Mouse (Mus musculus) kidney, embryonic 16.5 days (tissue): Measurements from ENCODE around the gene Gm17654. TPM values are rescaled to one million over a fixed set of nuclear protein-coding genes. Genes with fewer than 3 reads are reported as not detected.
"Not testable (repeated sequence)": the region's sequence is repeated elsewhere in the genome, so short reads cannot be mapped to it uniquely, and the experiment has no call there.

Source experiments
- ATAC-seq: fragments of 200-750 bp; cut with Nextera tagmentation; 2 replicates; pipeline ENCODE4 v1.8.0; 2017; ENCODE audit warnings: moderate TSS enrichment; ENCODE audit not compliant: low FRiP score, low TSS enrichment
- H3K27ac ChIP-seq: fragments of 300-500 bp; sonication (generic); 2 replicates; pipeline ENCODE4 v1.5.1; 2014; ENCODE audit warnings: low read length
- H3K27me3 ChIP-seq: fragments of 300-500 bp; sonication (generic); 2 replicates; pipeline ENCODE4 v1.6.1; 2014; ENCODE audit warnings: low read length, control low read depth, mixed read lengths; ENCODE audit not compliant: insufficient read depth
- H3K36me3 ChIP-seq: fragments of 300-500 bp; sonication (generic); 2 replicates; pipeline ENCODE4 v1.6.1; 2014; ENCODE audit warnings: low read length, control low read depth, mixed read lengths; ENCODE audit not compliant: insufficient read depth
- H3K4me1 ChIP-seq: fragments of 300-500 bp; sonication (generic); 2 replicates; pipeline ENCODE4 v1.6.1; 2014; ENCODE audit warnings: low read length, control low read depth, mixed read lengths; ENCODE audit not compliant: insufficient read depth
- H3K4me2 ChIP-seq: fragments of 300-500 bp; sonication (generic); replicated peaks from 2 replicates; pipeline ENCODE4 v1.6.1; 2014; ENCODE audit warnings: low read depth, low read length
- H3K4me3 ChIP-seq: fragments of 300-500 bp; sonication (generic); 2 replicates; pipeline ENCODE4 v1.5.1; 2014; ENCODE audit warnings: mild to moderate bottlenecking, low read length
- H3K9ac ChIP-seq: fragments of 300-500 bp; sonication (generic); replicated peaks from 2 replicates; pipeline ENCODE4 v1.6.1; 2014; ENCODE audit warnings: low read length
- H3K9me3 ChIP-seq: fragments of 300-500 bp; sonication (generic); 2 replicates; pipeline ENCODE4 v1.6.1; 2016; ENCODE audit warnings: low read length, control low read depth
- WGBS: fragments of 180-500 bp; shearing (Covaris S2); extraction: QIAGEN DNeasy Blood & Tissue Kit; methylation state at CpG from one replicate; pipeline ENCODE4 v1.1.7; 2014; 5-methylcytosine and 5-hydroxymethylcytosine counted together
- polyA plus RNA-seq: library from polyadenylated mRNA; unstranded; fragments of >200 nt; fragmentation: Nextera tagmentation; extraction: Ambion mirVana; gene quantifications from 2 replicates; pipeline ENCODE4 v1.2.1, GENCODE M21; 2015

Gm17654 gene
- not detected in 2 replicates for polyA plus RNA-seq

- not testable (repeated sequence) for H3K9ac ChIP-seq, H3K36me3 ChIP-seq
- WGBS = 100% methylated on average over 1 of the region's 2 CpGs
These were observed at the start of gene Gm17654 for GRCm38 (mm10) chr14:43579046-43579445. Gm17654 (minus strand) TSS chr14:43579146.

GRCm38 (mm10) chr14:43607913-43608312 lies 29.0 kb upstream of the Gm17654 start, which contains the start of gene Gm10375:
Gm10375 (minus strand) TSS chr14:43608013.
- H3K27ac ChIP-seq, H3K27me3 ChIP-seq, H3K9me3 ChIP-seq, H3K4me1 ChIP-seq, H3K36me3 ChIP-seq, H3K9ac ChIP-seq, H3K4me2 ChIP-seq, H3K4me3 ChIP-seq, ATAC-seq: not testable (repeated sequence)

More at GRCm38 (mm10) chr14:43579046-43579445, at the start of gene Gm17654:
- not testable (repeated sequence) for H3K4me1 ChIP-seq, H3K27ac ChIP-seq, H3K4me2 ChIP-seq, H3K27me3 ChIP-seq, H3K4me3 ChIP-seq, ATAC-seq, H3K9me3 ChIP-seq

- not testable (repeated sequence) for H3K27ac ChIP-seq, H3K4me2 ChIP-seq, H3K9ac ChIP-seq, H3K4me1 ChIP-seq, H3K27me3 ChIP-seq, ATAC-seq, H3K4me3 ChIP-seq, H3K9me3 ChIP-seq, H3K36me3 ChIP-seq
- 85% methylated on average over 2 of the region's 4 CpGs for WGBS
These were observed 977 bp downstream of the Gm17654 start for GRCm38 (mm10) chr14:43577969-43578368.

- not testable (repeated sequence) for H3K4me1 ChIP-seq, ATAC-seq, H3K9me3 ChIP-seq, H3K4me3 ChIP-seq, H3K27ac ChIP-seq, H3K9ac ChIP-seq, H3K4me2 ChIP-seq, H3K36me3 ChIP-seq, H3K27me3 ChIP-seq
- WGBS = 89% methylated on average over 2 of the region's 2 CpGs
These were observed 26.7 kb downstream of the Gm17654 start for GRCm38 (mm10) chr14:43552271-43552670.

GRCm38 (mm10) chr14:43546281-43546680 lies 32.7 kb downstream of the Gm17654 start:
- not testable (repeated sequence) for H3K9me3 ChIP-seq, H3K27ac ChIP-seq, H3K4me3 ChIP-seq, H3K9ac ChIP-seq, ATAC-seq, H3K36me3 ChIP-seq, H3K27me3 ChIP-seq, H3K4me2 ChIP-seq, H3K4me1 ChIP-seq

GRCm38 (mm10) chr14:43543276-43543675 lies 35.7 kb downstream of the Gm17654 start, which contains the start of gene Gm5799:
Gm5799 (plus strand) TSS chr14:43543576.
- H3K9ac ChIP-seq, H3K9me3 ChIP-seq, H3K27ac ChIP-seq, H3K36me3 ChIP-seq, ATAC-seq, H3K4me2 ChIP-seq, H3K4me3 ChIP-seq, H3K4me1 ChIP-seq, H3K27me3 ChIP-seq: not testable (repeated sequence)
- WGBS = 93% methylated on average over 1 of the region's 2 CpGs

- 74% methylated on average over 2 of the region's 2 CpGs for WGBS
- H3K27me3 ChIP-seq, H3K27ac ChIP-seq, H3K4me1 ChIP-seq, H3K4me3 ChIP-seq, H3K36me3 ChIP-seq, H3K9me3 ChIP-seq, ATAC-seq, H3K9ac ChIP-seq, H3K4me2 ChIP-seq: not testable (repeated sequence)
These were observed 40.8 kb downstream of the Gm17654 start for GRCm38 (mm10) chr14:43538144-43538543.

- H3K4me1 ChIP-seq, H3K4me3 ChIP-seq, H3K27ac ChIP-seq, H3K4me2 ChIP-seq, ATAC-seq, H3K36me3 ChIP-seq, H3K9me3 ChIP-seq, H3K9ac ChIP-seq, H3K27me3 ChIP-seq: not testable (repeated sequence)
- WGBS = 51% methylated on average over 5 of the region's 6 CpGs
These were observed 46.6 kb downstream of the Gm17654 start for GRCm38 (mm10) chr14:43532387-43532786.

- H3K4me3 ChIP-seq, H3K9ac ChIP-seq, H3K4me1 ChIP-seq, H3K27ac ChIP-seq, H3K36me3 ChIP-seq, ATAC-seq, H3K9me3 ChIP-seq, H3K4me2 ChIP-seq, H3K27me3 ChIP-seq: not testable (repeated sequence)
- WGBS = no CpG with 5 or more reads among the region's 6 CpGs
These were observed 46.9 kb downstream of the Gm17654 start for GRCm38 (mm10) chr14:43532011-43532383.

GRCm38 (mm10) chr14:43531052-43532010 lies 47.6 kb downstream of the Gm17654 start:
- WGBS = 21% methylated on average over 9 of the region's 15 CpGs
- H3K27ac ChIP-seq, H3K4me3 ChIP-seq, H3K9ac ChIP-seq, H3K4me1 ChIP-seq, H3K27me3 ChIP-seq, H3K4me2 ChIP-seq, H3K36me3 ChIP-seq, H3K9me3 ChIP-seq: not testable (repeated sequence)
- ATAC-seq = peak; percentile 63; the same call in 1 of the 2 replicates
